Mouse (Mus musculus): ENCODE measurements at regions not wholly inside any gene's neighbourhood (a gene's known extent, or its start where the extent isn't known, plus 50 kb on each side); places are given as distances from the start of the nearest gene placed in this dataset.

- H3K27ac ChIP-seq (replicated peaks): no peak overlapping the region
- no peaks in the 10 kb centered on the region; the same call in 1 of the 2 replicates for H3K9me3 ChIP-seq (replicated peaks)
- no peaks in the 10 kb centered on the region for H3K27me3 ChIP-seq (ENCODE audit: low read depth, poor library complexity, severe bottlenecking)
- no peaks in the 10 kb centered on the region for H3K4me1 ChIP-seq
- WGBS: 80% methylated on average over 8 of the region's 8 CpGs
- DNase-seq (ENCODE audit: low spot score): no peak
- H3K36me3 ChIP-seq: no peaks in the 10 kb centered on the region
- no peak overlapping the region for H3K4me3 ChIP-seq
Observed at GRCm38 (mm10) chr11:114611690-114612089, 56.6 kb upstream of the Rpl38 start.

GRCm38 (mm10) chr11:114608009-114608408 is 60.3 kb upstream of the Rpl38 start:
- H3K27ac ChIP-seq (replicated peaks): no peak overlapping the region
- peaks cover 7% of the 10 kb centered on the region for H3K9me3 ChIP-seq (replicated peaks)
- H3K4me3 ChIP-seq: no peak overlapping the region
- H3K4me1 ChIP-seq: no peaks in the 10 kb centered on the region
- no peaks in the 10 kb centered on the region for H3K36me3 ChIP-seq
- no peaks in the 10 kb centered on the region for H3K27me3 ChIP-seq (ENCODE audit: low read depth, poor library complexity, severe bottlenecking)
- WGBS: 93% methylated on average over 9 of the region's 9 CpGs
- DNase-seq (ENCODE audit: low spot score): no peak

GRCm38 (mm10) chr11:114603108-114603507 is 65.2 kb upstream of the Rpl38 start:
- Histone ChIP-seq H3K27me3 (ENCODE audit: low read depth, poor library complexity, severe bottlenecking) (no peaks in the 10 kb centered on the region), H3K36me3 (no peaks in the 10 kb centered on the region), H3K4me3 (no peak overlapping the region), H3K4me1 (peaks cover 16% of the 10 kb centered on the region), H3K9me3 (replicated peaks) (peaks cover 11% of the 10 kb centered on the region), H3K27ac (replicated peaks) (no peak overlapping the region)
- no peak for DNase-seq (ENCODE audit: low spot score)
- 82% methylated on average over 6 of the region's 6 CpGs for WGBS

GRCm38 (mm10) chr11:114597225-114597624 is 71.1 kb upstream of the Rpl38 start:
- H3K27ac ChIP-seq (replicated peaks): peak overlapping the region; percentile 82
- no peak overlapping the region for H3K4me3 ChIP-seq
- peaks cover 38% of the 10 kb centered on the region for H3K4me1 ChIP-seq
- H3K9me3 ChIP-seq (replicated peaks): no peaks in the 10 kb centered on the region
- DNase-seq (ENCODE audit: low spot score): peak; percentile 70
- 9% methylated on average over 2 of the region's 2 CpGs for WGBS
- peaks cover 7% of the 10 kb centered on the region; the same call in 1 of the 2 replicates for H3K27me3 ChIP-seq (ENCODE audit: low read depth, poor library complexity, severe bottlenecking)
- H3K36me3 ChIP-seq: no peaks in the 10 kb centered on the region

- H3K27ac ChIP-seq (replicated peaks): no peak overlapping the region
- peaks cover 28% of the 10 kb centered on the region for H3K4me1 ChIP-seq
- no peak overlapping the region for H3K4me3 ChIP-seq
- no peaks in the 10 kb centered on the region for H3K36me3 ChIP-seq
- no peaks in the 10 kb centered on the region for H3K9me3 ChIP-seq (replicated peaks)
- peaks cover 7% of the 10 kb centered on the region; the same call in 1 of the 2 replicates for H3K27me3 ChIP-seq (ENCODE audit: low read depth, poor library complexity, severe bottlenecking)
- DNase-seq (ENCODE audit: low spot score): no peak
- 80% methylated on average over 9 of the region's 9 CpGs for WGBS
Observed at GRCm38 (mm10) chr11:114592961-114593360, 75.4 kb upstream of the Rpl38 start.

- peaks cover 7% of the 10 kb centered on the region; the same call in 1 of the 2 replicates for H3K4me1 ChIP-seq
- no peak for DNase-seq (ENCODE audit: low spot score)
Observed at GRCm38 (mm10) chr11:114588554-114588953, 79.8 kb upstream of the Rpl38 start.

GRCm38 (mm10) chr11:114587986-114588385 is 80.3 kb upstream of the Rpl38 start:
- H3K27me3 ChIP-seq (ENCODE audit: low read depth, poor library complexity, severe bottlenecking): no peaks in the 10 kb centered on the region
- DNase-seq (ENCODE audit: low spot score): no peak
- H3K9me3 ChIP-seq (replicated peaks): no peaks in the 10 kb centered on the region; the same call in 1 of the 2 replicates
- WGBS: 89% methylated on average over 4 of the region's 4 CpGs
- H3K4me1 ChIP-seq: peaks cover 7% of the 10 kb centered on the region; the same call in 1 of the 2 replicates
- H3K4me3 ChIP-seq: no peak overlapping the region
- no peaks in the 10 kb centered on the region for H3K36me3 ChIP-seq
- H3K27ac ChIP-seq (replicated peaks): no peak overlapping the region

More at GRCm38 (mm10) chr11:114588554-114588953, 79.8 kb upstream of the Rpl38 start:
- H3K27me3 ChIP-seq (ENCODE audit: low read depth, poor library complexity, severe bottlenecking): no peaks in the 10 kb centered on the region
- H3K36me3 ChIP-seq: no peaks in the 10 kb centered on the region
- 62% methylated on average over 9 of the region's 9 CpGs for WGBS
- H3K4me3 ChIP-seq: no peak overlapping the region
- no peaks in the 10 kb centered on the region; the same call in 1 of the 2 replicates for H3K9me3 ChIP-seq (replicated peaks)
- no peak overlapping the region for H3K27ac ChIP-seq (replicated peaks)

GRCm38 (mm10) chr11:114586400-114586799 is 81.9 kb upstream of the Rpl38 start:
- Histone ChIP-seq H3K9me3 (replicated peaks) (no peaks in the 10 kb centered on the region; the same call in 1 of the 2 replicates), H3K27ac (replicated peaks) (no peak overlapping the region), H3K27me3 (ENCODE audit: low read depth, poor library complexity, severe bottlenecking) (no peaks in the 10 kb centered on the region), H3K36me3 (no peaks in the 10 kb centered on the region), H3K4me3 (no peak overlapping the region), H3K4me1 (peaks cover 7% of the 10 kb centered on the region; the same call in 1 of the 2 replicates)
- DNase-seq (ENCODE audit: low spot score): no peak
- 88% methylated on average over 12 of the region's 12 CpGs for WGBS

GRCm38 (mm10) chr11:114584804-114585203 is 83.5 kb upstream of the Rpl38 start:
- DNase-seq (ENCODE audit: low spot score): no peak
- WGBS: 85% methylated on average over 6 of the region's 6 CpGs

GRCm38 (mm10) chr11:114584146-114584545 is 84.2 kb upstream of the Rpl38 start:
- H3K4me3 ChIP-seq: no peak overlapping the region
- H3K36me3 ChIP-seq: no peaks in the 10 kb centered on the region
- no peak for DNase-seq (ENCODE audit: low spot score)
- H3K4me1 ChIP-seq: peaks cover 4% of the 10 kb centered on the region; the same call in 1 of the 2 replicates
- WGBS: 85% methylated on average over 5 of the region's 5 CpGs
- no peaks in the 10 kb centered on the region for H3K27me3 ChIP-seq (ENCODE audit: low read depth, poor library complexity, severe bottlenecking)
- H3K27ac ChIP-seq (replicated peaks): no peak overlapping the region
- H3K9me3 ChIP-seq (replicated peaks): no peaks in the 10 kb centered on the region; the same call in 1 of the 2 replicates

More at GRCm38 (mm10) chr11:114584804-114585203, 83.5 kb upstream of the Rpl38 start:
- Histone ChIP-seq H3K27me3 (ENCODE audit: low read depth, poor library complexity, severe bottlenecking) (no peaks in the 10 kb centered on the region), H3K27ac (replicated peaks) (no peak overlapping the region), H3K4me1 (peaks cover 6% of the 10 kb centered on the region; the same call in 1 of the 2 replicates), H3K36me3 (no peaks in the 10 kb centered on the region), H3K9me3 (replicated peaks) (no peaks in the 10 kb centered on the region; the same call in 1 of the 2 replicates), H3K4me3 (no peak overlapping the region)

GRCm38 (mm10) chr11:114579986-114580385 is 88.3 kb upstream of the Rpl38 start:
- Histone ChIP-seq H3K9me3 (replicated peaks) (peaks cover 8% of the 10 kb centered on the region; the same call in 1 of the 2 replicates), H3K27me3 (ENCODE audit: low read depth, poor library complexity, severe bottlenecking) (no peaks in the 10 kb centered on the region), H3K4me3 (no peak overlapping the region), H3K4me1 (no peaks in the 10 kb centered on the region), H3K36me3 (no peaks in the 10 kb centered on the region), H3K27ac (replicated peaks) (no peak overlapping the region)
- WGBS: 58% methylated on average over 2 of the region's 2 CpGs
- DNase-seq (ENCODE audit: low spot score): no peak

- no peak overlapping the region for H3K27ac ChIP-seq (replicated peaks)
- H3K27me3 ChIP-seq (ENCODE audit: low read depth, poor library complexity, severe bottlenecking): no peaks in the 10 kb centered on the region
- DNase-seq (ENCODE audit: low spot score): no peak
- WGBS: 90% methylated on average over 6 of the region's 6 CpGs
- H3K9me3 ChIP-seq (replicated peaks): peaks cover 8% of the 10 kb centered on the region; the same call in 1 of the 2 replicates
- H3K4me3 ChIP-seq: no peak overlapping the region
- H3K4me1 ChIP-seq: no peaks in the 10 kb centered on the region
- no peaks in the 10 kb centered on the region for H3K36me3 ChIP-seq
Observed at GRCm38 (mm10) chr11:114578551-114578950, 89.8 kb upstream of the Rpl38 start.

- Histone ChIP-seq H3K27me3 (ENCODE audit: low read depth, poor library complexity, severe bottlenecking) (peaks cover 2% of the 10 kb centered on the region; the same call in 1 of the 2 replicates), H3K4me1 (no peaks in the 10 kb centered on the region), H3K27ac (replicated peaks) (no peak overlapping the region), H3K4me3 (no peak overlapping the region), H3K36me3 (no peaks in the 10 kb centered on the region), H3K9me3 (replicated peaks) (peaks cover 8% of the 10 kb centered on the region; the same call in 1 of the 2 replicates)
- DNase-seq (ENCODE audit: low spot score): no peak
- 87% methylated on average over 8 of the region's 8 CpGs for WGBS
Observed at GRCm38 (mm10) chr11:114576803-114577202, 91.5 kb upstream of the Rpl38 start.

Measured in midbrain, embryonic 10.5 days (tissue).